Mouse (Mus musculus): ENCODE results near the gene Dand5.

DNA sequence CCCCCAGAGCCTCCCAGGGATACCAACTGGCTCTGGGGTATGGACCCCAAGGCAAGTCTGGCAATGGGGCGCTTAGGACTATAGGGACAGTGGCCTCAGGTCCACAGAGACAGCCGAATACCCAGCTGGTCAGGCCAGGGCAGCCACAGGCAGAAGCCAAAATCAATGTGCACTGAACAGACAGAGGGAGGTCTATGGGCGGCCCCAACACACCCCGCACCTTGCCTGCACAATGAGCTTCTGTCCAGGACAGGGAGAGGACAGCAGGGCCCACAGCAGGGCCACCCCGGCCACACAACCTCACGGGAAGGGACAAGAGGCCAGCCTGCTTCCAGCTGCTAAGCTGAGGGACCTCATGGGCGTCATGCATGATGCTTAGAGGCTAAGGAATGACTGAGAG, 28.1 kb downstream of the Dand5 start:
- no peak for TF ChIP-seq POLR2A (IDR thresholded peaks at IDR 0.05; ENCODE audit: insufficient read length, low read depth)
- no peak for TF ChIP-seq MYOD1 (IDR thresholded peaks at IDR 0.05; ENCODE audit: control insufficient read depth in 1 of 3, insufficient read length in 2 of 3, low read depth in 2 of 3)
- no peak for TF ChIP-seq USF1 (IDR thresholded peaks at IDR 0.05; ENCODE audit: low read depth)
- no peak for TF ChIP-seq MAX (IDR thresholded peaks at IDR 0.05; ENCODE audit: low read depth)
